11 mouse cellular contexts compared by ENCODE assay signal in genomic region chr8:94066121-94066863, GRCm38 (mm10). TPM values are rescaled to one million over a fixed set of nuclear protein-coding genes. Genes with fewer than 3 reads are reported as not detected.
A peak's percentile ranks its signal among the peaks of the same experiment; 100 is the strongest.
DNase-seq lines count a peak whose midpoint lies in the region; ATAC-seq and TF ChIP-seq lines count a peak whose summit lies in the region.
"Had no signal": no experiment of that assay in that cellular context is flagged by ENCODE, and none has a peak within 500 bp of the region (broad histone marks: within the 10 kb centered on the region; RNA-seq: fewer than 3 reads in every experiment).

No protein-coding gene starts in this region.

- no peak overlapping the region for H3K9ac ChIP-seq in embryonic facial prominence, embryonic 12.5 days
- no peak overlapping the region for H3K9ac ChIP-seq in hindbrain, postnatal 0 days (replicated peaks; ENCODE audit: low read length)

- H3K27ac ChIP-seq in embryonic facial prominence, embryonic 12.5 days: no peak overlapping the region
- no peak overlapping the region for H3K27ac ChIP-seq in hindbrain, postnatal 0 days
- H3K27ac ChIP-seq: gastrocnemius, adult 2 months had no signal

- no peak for TF ChIP-seq CTCF in hindbrain, postnatal 0 days (IDR thresholded peaks at IDR 0.05; ENCODE audit: low read depth)

- H3K9me3 ChIP-seq in embryonic facial prominence, embryonic 12.5 days: no peaks in the 10 kb centered on the region
- no peaks in the 10 kb centered on the region for H3K9me3 ChIP-seq in hindbrain, postnatal 0 days (ENCODE audit: low read length)
- H3K9me3 ChIP-seq: G1E had no signal

- 77% methylated on average over 11 of the region's 11 CpGs for WGBS in embryonic facial prominence, embryonic 12.5 days
- WGBS in hindbrain, postnatal 0 days: 24% methylated on average over 11 of the region's 11 CpGs

- H3K27me3 ChIP-seq in embryonic facial prominence, embryonic 12.5 days: no peaks in the 10 kb centered on the region
- H3K27me3 ChIP-seq in hindbrain, postnatal 0 days (ENCODE audit: insufficient read depth, low read length): no peaks in the 10 kb centered on the region

- no peak overlapping the region for H3K4me2 ChIP-seq in embryonic facial prominence, embryonic 12.5 days (replicated peaks)
- no peak overlapping the region for H3K4me2 ChIP-seq in hindbrain, postnatal 0 days (ENCODE audit: low read depth, low read length)

- H3K4me1 ChIP-seq in embryonic facial prominence, embryonic 12.5 days: no peaks in the 10 kb centered on the region
- H3K4me1 ChIP-seq in hindbrain, postnatal 0 days (ENCODE audit: insufficient read depth, low read length): no peaks in the 10 kb centered on the region

- no peak overlapping the region for H3K4me3 ChIP-seq in embryonic facial prominence, embryonic 12.5 days
- H3K4me3 ChIP-seq in hindbrain, postnatal 0 days (ENCODE audit: low read length): no peak overlapping the region
- H3K4me3 ChIP-seq: gastrocnemius, adult 2 months had no signal

- ATAC-seq in embryonic facial prominence, embryonic 12.5 days (ENCODE audit: insufficient number of reproducible peaks, insufficient read depth, low FRiP score, low TSS enrichment): peak; percentile 77
- ATAC-seq in hindbrain, postnatal 0 days: peak; percentile 72

- peaks cover 32% of the 10 kb centered on the region for H3K36me3 ChIP-seq in embryonic facial prominence, embryonic 12.5 days
- peaks cover 4% of the 10 kb centered on the region; the same call in 1 of the 2 replicates for H3K36me3 ChIP-seq in hindbrain, postnatal 0 days (ENCODE audit: insufficient read depth, low read length)

- intact Hi-C loops in heart, postnatal 10 days (cut with DNase I): no loop called here

- DNase-seq in embryo, embryonic 10 days (ENCODE audit: low spot score): peak; percentile 54
- DNase-seq in hindbrain, postnatal 0 days (ENCODE audit: low spot score): peak; percentile 12
- peak; percentile 32 for DNase-seq in neural tube, embryonic 10.5 days (ENCODE audit: extremely low spot score, low spot score)
- no peak for DNase-seq in yolk sac, embryonic 10.5 days (ENCODE audit: low spot score)
- no peak for DNase-seq in lung, postnatal 36 days
- no peak for DNase-seq in heart, postnatal 10 days
- DNase-seq: adrenal gland, postnatal 10 days; cerebellum, postnatal 36 days; gastrocnemius, adult 2 months had no signal

RNA-seq across cellular contexts. Expression of gene Ogfod1, which starts 29.3 kb away (rescaled TPM):
- 14.4 and 15.6 TPM in 2 replicates for polyA plus RNA-seq in embryonic facial prominence, embryonic 12.5 days (2016; fragmentation: Nextera tagmentation; extraction: Ambion mirVana)
- total RNA-seq in hindbrain, postnatal 0 days (2014; rRNA removed): 11.2 and 15.0 TPM in 2 replicates
- polyA plus RNA-seq in hindbrain, postnatal 0 days (2015; fragmentation: Nextera tagmentation; extraction: Ambion mirVana): 7.9 and 8.5 TPM in 2 replicates
- total RNA-seq in heart, postnatal 10 days (2021): 10 to 100 TPM; 25.0 to 26.2 TPM

RNA-seq across cellular contexts. Expression of gene Nudt21, which starts 29.5 kb away (rescaled TPM):
- polyA plus RNA-seq in embryonic facial prominence, embryonic 12.5 days (2016; fragmentation: Nextera tagmentation; extraction: Ambion mirVana): 124 and 140 TPM in 2 replicates
- total RNA-seq in hindbrain, postnatal 0 days (2014; rRNA removed): 55.6 and 58.8 TPM in 2 replicates
- polyA plus RNA-seq in hindbrain, postnatal 0 days (2015; fragmentation: Nextera tagmentation; extraction: Ambion mirVana): 94.5 TPM in 2 replicates
- total RNA-seq in heart, postnatal 10 days (2021): 10 to 100 TPM; 36.7 to 43.2 TPM

RNA-seq across cellular contexts. Expression of gene Bbs2, which starts 32.4 kb away (rescaled TPM):
- 15.9 and 17.1 TPM in 2 replicates for polyA plus RNA-seq in embryonic facial prominence, embryonic 12.5 days (2016; fragmentation: Nextera tagmentation; extraction: Ambion mirVana)
- 14.1 and 23.2 TPM in 2 replicates for total RNA-seq in hindbrain, postnatal 0 days (2014; rRNA removed)
- polyA plus RNA-seq in hindbrain, postnatal 0 days (2015; fragmentation: Nextera tagmentation; extraction: Ambion mirVana): 16.5 and 17.3 TPM in 2 replicates
- total RNA-seq in heart, postnatal 10 days (2021): 1 to 10 TPM; 6.8 to 8.7 TPM

RNA-seq across cellular contexts. Expression of gene Amfr, which starts 53.6 kb away (rescaled TPM):
- 58.0 and 60.1 TPM in 2 replicates for polyA plus RNA-seq in embryonic facial prominence, embryonic 12.5 days (2016; fragmentation: Nextera tagmentation; extraction: Ambion mirVana)
- 195 and 265 TPM in 2 replicates for total RNA-seq in hindbrain, postnatal 0 days (2014; rRNA removed)
- 86.9 and 88.9 TPM in 2 replicates for polyA plus RNA-seq in hindbrain, postnatal 0 days (2015; fragmentation: Nextera tagmentation; extraction: Ambion mirVana)
- total RNA-seq in heart, postnatal 10 days (2021): 100 to 1,000 TPM; 125 to 126 TPM

Comparison
In these comparisons a context has a peak if more than half of its experiments do, and no peak if none do; other contexts are left out.
1. DNase-seq: peak in embryo, embryonic 10 days (single experiment), hindbrain, postnatal 0 days (single experiment) and neural tube, embryonic 10.5 days (single experiment); none in yolk sac, embryonic 10.5 days (single experiment), lung, postnatal 36 days (single experiment) and heart, postnatal 10 days (0 of 2).